Mouse (Mus musculus): ENCODE measurements around the gene Atp1b3. TPM values are rescaled to one million over a fixed set of nuclear protein-coding genes. Genes with fewer than 3 reads are reported as not detected.

Gene Atp1b3
- polyA plus RNA-seq, 1 experiment = 102 TPM

DNA sequence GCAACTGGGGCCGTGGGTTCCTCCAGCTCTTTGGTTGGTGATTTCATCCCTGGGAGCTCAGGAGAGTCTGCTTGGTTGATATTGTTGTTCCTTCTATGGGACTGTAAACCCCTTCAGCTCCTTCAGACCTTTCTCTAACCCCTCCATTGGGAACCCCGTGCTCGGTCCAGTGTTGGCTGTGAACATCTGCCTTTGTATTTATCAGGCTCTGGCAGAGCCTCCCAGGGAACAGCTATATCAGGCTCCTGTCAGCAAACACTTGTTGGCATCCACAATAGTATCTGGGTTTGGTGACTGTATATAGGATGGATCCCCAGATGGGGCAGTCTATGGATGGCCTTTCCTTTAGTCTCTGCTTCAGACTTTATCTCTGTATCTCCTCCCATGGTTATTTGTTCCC is 52.2 kb downstream of the Atp1b3 start:
- Histone ChIP-seq H3K27me3 (ENCODE audit: control insufficient read depth, insufficient read depth, insufficient read length) (no peaks in the 10 kb centered on the region), H3ac (ENCODE audit: control insufficient read depth, insufficient read length) (no peak overlapping the region), H3K79me2 (ENCODE audit: control insufficient read depth, insufficient read depth) (no peaks in the 10 kb centered on the region), H3K4me2 (ENCODE audit: low read depth) (no peak overlapping the region), H3K36me3 (ENCODE audit: control insufficient read depth, insufficient read depth) (no peaks in the 10 kb centered on the region), H3K4me3 (no peak overlapping the region)
- TF ChIP-seq MAX (IDR thresholded peaks at IDR 0.05; ENCODE audit: low read depth) = no peak
- no peak for TF ChIP-seq MYOD1 (IDR thresholded peaks at IDR 0.05; ENCODE audit: control insufficient read depth in 1 of 3, insufficient read length in 2 of 3, low read depth in 2 of 3)
- no peak for TF ChIP-seq TCF12 (IDR thresholded peaks at IDR 0.05; ENCODE audit: insufficient read depth, poor library complexity, severe bottlenecking)
- no peak for TF ChIP-seq USF1 (IDR thresholded peaks at IDR 0.05; ENCODE audit: low read depth)
- no peak for TF ChIP-seq CEBPB (IDR thresholded peaks at IDR 0.05; ENCODE audit: insufficient read depth, poor library complexity, severe bottlenecking)
- TF ChIP-seq SRF (IDR thresholded peaks at IDR 0.05; ENCODE audit: control insufficient read depth, insufficient read length, low read depth) = no peak
- no peak for TF ChIP-seq POLR2A (IDR thresholded peaks at IDR 0.05; ENCODE audit: insufficient read length, low read depth)
- no peak for TF ChIP-seq MYOG (IDR thresholded peaks at IDR 0.05; ENCODE audit: control insufficient read depth in 1 of 3, insufficient read depth in 1 of 3, insufficient read length in 2 of 3, low read depth in 2 of 3)
- no peak for TF ChIP-seq REST (IDR thresholded peaks at IDR 0.05; ENCODE audit: insufficient read depth, insufficient read length)
- TF ChIP-seq E2F4 (IDR thresholded peaks at IDR 0.05; ENCODE audit: insufficient read depth) = no peak
- TF ChIP-seq TCF3 (IDR thresholded peaks at IDR 0.05; ENCODE audit: insufficient read length, low read depth) = no peak
- TF ChIP-seq POLR2AphosphoS2 (IDR thresholded peaks at IDR 0.05; ENCODE audit: insufficient read length, low read depth) = no peak

DNA sequence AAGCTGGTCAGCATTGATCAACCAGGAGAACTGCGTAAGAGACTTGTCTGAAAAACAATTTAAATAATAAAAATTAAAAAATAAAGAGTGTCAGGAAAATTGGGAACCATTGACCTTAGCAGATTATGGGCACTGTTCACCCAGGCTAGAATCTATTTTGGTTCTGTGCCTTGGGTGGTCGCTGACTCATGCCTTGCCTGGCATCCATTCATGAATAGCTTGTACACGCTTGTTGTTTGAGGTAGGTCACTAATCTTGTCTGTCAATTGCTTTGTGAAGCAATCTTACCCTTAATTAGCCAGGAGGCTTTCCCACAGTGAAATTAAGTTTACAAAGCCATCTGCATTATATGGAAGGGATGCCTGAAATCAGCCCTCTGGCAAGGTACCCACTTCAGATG is 55.4 kb downstream of the Atp1b3 start:
- no peak overlapping the region for H3K4me2 ChIP-seq (ENCODE audit: low read depth)
- no peaks in the 10 kb centered on the region for H3K36me3 ChIP-seq (ENCODE audit: control insufficient read depth, insufficient read depth)
- no peak overlapping the region for H3K4me3 ChIP-seq
- TF ChIP-seq POLR2A (IDR thresholded peaks at IDR 0.05; ENCODE audit: insufficient read length, low read depth) (no peak), MAX (IDR thresholded peaks at IDR 0.05; ENCODE audit: low read depth) (no peak)
- H3K27me3 ChIP-seq (ENCODE audit: control insufficient read depth, insufficient read depth, insufficient read length) = no peaks in the 10 kb centered on the region
- H3K79me2 ChIP-seq (ENCODE audit: control insufficient read depth, insufficient read depth) = no peaks in the 10 kb centered on the region
- no peak overlapping the region for H3ac ChIP-seq (ENCODE audit: control insufficient read depth, insufficient read length)

DNA sequence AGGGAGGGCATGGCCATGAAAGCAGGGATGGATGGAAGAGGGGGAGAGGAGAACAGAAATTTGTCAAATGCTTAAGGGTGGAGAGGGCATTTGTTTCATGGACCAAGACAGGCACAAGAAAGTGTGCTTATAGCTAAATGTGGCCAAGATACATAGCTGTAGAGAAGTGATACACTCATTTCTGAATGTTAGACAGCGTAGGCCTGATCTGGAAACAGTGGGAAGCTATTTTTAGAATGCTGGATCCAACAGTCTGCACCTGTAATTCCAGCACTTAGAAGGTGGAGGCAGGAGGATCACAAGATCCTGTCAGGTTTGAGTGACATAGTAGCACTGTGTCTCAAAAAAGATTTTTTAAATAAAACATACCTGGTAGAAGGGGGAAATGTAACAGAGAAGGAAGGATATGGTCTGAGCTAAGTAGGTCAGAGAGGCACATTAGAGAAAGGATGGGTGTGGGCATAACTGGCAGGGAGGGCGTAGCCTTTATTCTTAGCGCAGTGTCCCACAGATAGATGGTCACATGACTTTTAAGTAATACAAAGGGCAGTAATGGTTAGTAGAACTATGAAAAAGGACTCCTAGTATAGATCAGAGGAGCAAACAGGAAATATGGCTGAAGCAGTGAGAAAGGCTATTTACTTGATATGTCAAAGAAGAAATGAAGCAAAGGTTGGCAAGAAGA is 64.8 kb downstream of the Atp1b3 start:
- Histone ChIP-seq H3K36me3 (ENCODE audit: control insufficient read depth, insufficient read depth) (peaks cover 3% of the 10 kb centered on the region), H3K79me2 (ENCODE audit: control insufficient read depth, insufficient read depth) (no peaks in the 10 kb centered on the region)
- TF ChIP-seq MYOD1 (IDR thresholded peaks at IDR 0.05; ENCODE audit: control insufficient read depth in 1 of 3, insufficient read length in 2 of 3, low read depth in 2 of 3) (no peak), TCF12 (IDR thresholded peaks at IDR 0.05; ENCODE audit: insufficient read depth, poor library complexity, severe bottlenecking) (no peak), SRF (IDR thresholded peaks at IDR 0.05; ENCODE audit: control insufficient read depth, insufficient read length, low read depth) (no peak), POLR2AphosphoS2 (IDR thresholded peaks at IDR 0.05; ENCODE audit: insufficient read length, low read depth) (no peak), REST (IDR thresholded peaks at IDR 0.05; ENCODE audit: insufficient read depth, insufficient read length) (no peak), POLR2A (IDR thresholded peaks at IDR 0.05; ENCODE audit: insufficient read length, low read depth) (no peak)

DNA sequence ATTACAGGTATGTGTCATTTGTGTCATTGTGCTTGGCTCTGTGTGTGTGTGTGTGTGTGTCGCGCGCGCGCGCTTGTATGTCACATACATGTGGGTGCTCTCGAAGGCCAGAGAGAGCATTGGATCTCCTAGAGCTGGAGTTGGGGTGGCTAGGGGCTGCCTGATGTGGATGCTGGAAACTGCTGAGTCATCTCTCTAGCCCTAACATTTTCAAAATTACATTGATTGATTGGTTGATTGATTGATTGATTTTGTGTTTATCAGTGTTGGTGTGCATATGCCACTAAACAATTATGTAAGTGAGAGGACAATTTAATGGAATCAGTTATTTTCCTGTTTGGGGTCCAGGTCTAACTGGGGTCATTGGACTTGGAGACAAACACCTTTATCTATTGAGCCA is 72.1 kb downstream of the Atp1b3 start:
- H3K4me2 ChIP-seq (ENCODE audit: low read depth) = no peak overlapping the region
- no peak for TF ChIP-seq POLR2AphosphoS2 (IDR thresholded peaks at IDR 0.05; ENCODE audit: insufficient read length, low read depth)
- no peak for TF ChIP-seq MAX (IDR thresholded peaks at IDR 0.05; ENCODE audit: low read depth)
- TF ChIP-seq USF1 (IDR thresholded peaks at IDR 0.05; ENCODE audit: low read depth) = no peak
- TF ChIP-seq MYOG (IDR thresholded peaks at IDR 0.05; ENCODE audit: control insufficient read depth in 1 of 3, insufficient read depth in 1 of 3, insufficient read length in 2 of 3, low read depth in 2 of 3) = no peak
- no peak for TF ChIP-seq POLR2A (IDR thresholded peaks at IDR 0.05; ENCODE audit: insufficient read length, low read depth)
- no peak for TF ChIP-seq REST (IDR thresholded peaks at IDR 0.05; ENCODE audit: insufficient read depth, insufficient read length)
- TF ChIP-seq E2F4 (IDR thresholded peaks at IDR 0.05; ENCODE audit: insufficient read depth) = no peak
- no peaks in the 10 kb centered on the region for H3K79me2 ChIP-seq (ENCODE audit: control insufficient read depth, insufficient read depth)
- no peak overlapping the region for H3K4me3 ChIP-seq
- H3K27me3 ChIP-seq (ENCODE audit: control insufficient read depth, insufficient read depth, insufficient read length) = no peaks in the 10 kb centered on the region
- no peaks in the 10 kb centered on the region for H3K36me3 ChIP-seq (ENCODE audit: control insufficient read depth, insufficient read depth)
- no peak overlapping the region for H3ac ChIP-seq (ENCODE audit: control insufficient read depth, insufficient read length)

More for the DNA sequence above, 64.8 kb downstream of the Atp1b3 start:
- H3K27me3 ChIP-seq (ENCODE audit: control insufficient read depth, insufficient read depth, insufficient read length) = no peaks in the 10 kb centered on the region
- no peak overlapping the region for H3ac ChIP-seq (ENCODE audit: control insufficient read depth, insufficient read length)
- H3K4me3 ChIP-seq = no peak overlapping the region
- H3K4me2 ChIP-seq (ENCODE audit: low read depth) = no peak overlapping the region

DNA sequence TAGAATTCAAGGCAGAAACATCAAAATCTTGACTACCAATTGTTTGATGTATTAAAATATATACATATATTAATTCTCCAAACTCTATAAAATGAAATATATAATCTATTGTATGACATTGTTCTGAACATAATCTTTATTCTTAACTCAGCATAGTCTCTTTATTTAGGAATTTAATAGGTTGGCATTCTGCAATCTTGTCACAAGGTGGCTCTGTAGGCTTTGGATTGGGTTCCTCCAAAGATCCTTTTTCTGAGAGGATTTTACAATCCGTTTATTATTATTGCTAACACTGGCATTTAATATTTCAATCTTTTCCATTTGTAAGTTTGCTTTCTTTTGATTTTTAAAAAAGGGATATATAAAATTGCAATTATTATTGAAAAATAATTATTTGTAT is 79.3 kb downstream of the Atp1b3 start:
- Histone ChIP-seq H3K27me3 (ENCODE audit: control insufficient read depth, insufficient read depth, insufficient read length) (no peaks in the 10 kb centered on the region), H3K79me2 (ENCODE audit: control insufficient read depth, insufficient read depth) (no peaks in the 10 kb centered on the region), H3K4me2 (ENCODE audit: low read depth) (no peak overlapping the region), H3K4me3 (no peak overlapping the region), H3ac (ENCODE audit: control insufficient read depth, insufficient read length) (no peak overlapping the region), H3K36me3 (ENCODE audit: control insufficient read depth, insufficient read depth) (no peaks in the 10 kb centered on the region)
- TF ChIP-seq CEBPB (IDR thresholded peaks at IDR 0.05; ENCODE audit: insufficient read depth, poor library complexity, severe bottlenecking) (no peak), MYOG (IDR thresholded peaks at IDR 0.05; ENCODE audit: control insufficient read depth in 1 of 3, insufficient read depth in 1 of 3, insufficient read length in 2 of 3, low read depth in 2 of 3) (no peak), USF1 (IDR thresholded peaks at IDR 0.05; ENCODE audit: low read depth) (no peak), REST (IDR thresholded peaks at IDR 0.05; ENCODE audit: insufficient read depth, insufficient read length) (no peak), MAX (IDR thresholded peaks at IDR 0.05; ENCODE audit: low read depth) (no peak), E2F4 (IDR thresholded peaks at IDR 0.05; ENCODE audit: insufficient read depth) (no peak), POLR2AphosphoS2 (IDR thresholded peaks at IDR 0.05; ENCODE audit: insufficient read length, low read depth) (no peak), POLR2A (IDR thresholded peaks at IDR 0.05; ENCODE audit: insufficient read length, low read depth) (no peak), MYOD1 (IDR thresholded peaks at IDR 0.05; ENCODE audit: control insufficient read depth in 1 of 3, insufficient read length in 2 of 3, low read depth in 2 of 3) (no peak), TCF12 (IDR thresholded peaks at IDR 0.05; ENCODE audit: insufficient read depth, poor library complexity, severe bottlenecking) (no peak), SRF (IDR thresholded peaks at IDR 0.05; ENCODE audit: control insufficient read depth, insufficient read length, low read depth) (no peak), TCF3 (IDR thresholded peaks at IDR 0.05; ENCODE audit: insufficient read length, low read depth) (no peak)

Other genes starting within 250 kb of the Atp1b3 start
- 0.82 TPM for gene Gk5, start 245.1 kb downstream of the Atp1b3 start, polyA plus RNA-seq (2012; fragmentation: generic; extraction: Trizol)
- 5.6 TPM for gene Tfdp2, start 168.2 kb downstream of the Atp1b3 start, polyA plus RNA-seq (2012; fragmentation: generic; extraction: Trizol)
- 221 TPM for gene Rnf7, start 114.2 kb upstream of the Atp1b3 start, polyA plus RNA-seq (2012; fragmentation: generic; extraction: Trizol)
- not detected for gene Gm28729, start 160.8 kb upstream of the Atp1b3 start, polyA plus RNA-seq (2012; fragmentation: generic; extraction: Trizol)